ENCODE assay signal across 8 mouse cellular contexts in genomic region chr1:161035786-161036404, GRCm38 (mm10). TPM values are rescaled to one million over a fixed set of nuclear protein-coding genes. Genes with fewer than 3 reads are reported as not detected.
DNase-seq lines count a peak whose midpoint lies in the region; ATAC-seq lines count a peak whose summit lies in the region.

No protein-coding gene starts in this region.

- H3K4me2 ChIP-seq in heart, embryonic 13.5 days = peak overlapping the region; percentile 85
- peak overlapping the region; percentile 66 for H3K4me2 ChIP-seq in forebrain, embryonic 12.5 days
- H3K4me2 ChIP-seq in midbrain, embryonic 13.5 days (replicated peaks) = peak overlapping the region; percentile 71

- H3K27ac ChIP-seq in heart, embryonic 13.5 days (replicated peaks) = peak overlapping the region; percentile 94
- H3K27ac ChIP-seq in forebrain, embryonic 12.5 days = peak overlapping the region; percentile 88
- peak overlapping the region; percentile 90 for H3K27ac ChIP-seq in midbrain, embryonic 13.5 days

- H3K9me3 ChIP-seq in heart, embryonic 13.5 days = no peaks in the 10 kb centered on the region
- no peaks in the 10 kb centered on the region for H3K9me3 ChIP-seq in forebrain, embryonic 12.5 days
- H3K9me3 ChIP-seq in midbrain, embryonic 13.5 days = no peaks in the 10 kb centered on the region

- DNase-seq in heart, postnatal 25 days (ENCODE audit: low spot score) = no peak
- DNase-seq in adipocyte (ENCODE audit: low spot score) = peak; percentile 24
- peak; percentile 18 for DNase-seq in kidney, postnatal 14 days
- DNase-seq in adrenal gland, postnatal 36 days = no peak
- no peak for DNase-seq in adrenal gland, postnatal 25 days

- intact Hi-C loops in heart, postnatal 25 days (cut with DNase I) = loop anchor here (2.0 kb wide), 2 partner anchors 35 to 129 kb away; partner anchors contain the start of genes Cenpl, Dars2 and Rc3h1

- ATAC-seq in heart, embryonic 13.5 days (ENCODE audit: extremely low read depth, insufficient number of reproducible peaks, low FRiP score, low TSS enrichment) = no peak
- ATAC-seq in forebrain, embryonic 12.5 days (ENCODE audit: low FRiP score) = no peak
- no peak for ATAC-seq in midbrain, embryonic 13.5 days

- peaks cover 60% of the 10 kb centered on the region for H3K36me3 ChIP-seq in heart, embryonic 13.5 days
- peaks cover 56% of the 10 kb centered on the region for H3K36me3 ChIP-seq in forebrain, embryonic 12.5 days (replicated peaks)
- H3K36me3 ChIP-seq in midbrain, embryonic 13.5 days = peaks cover 50% of the 10 kb centered on the region

- H3K27me3 ChIP-seq in heart, embryonic 13.5 days (replicated peaks) = no peaks in the 10 kb centered on the region
- no peaks in the 10 kb centered on the region for H3K27me3 ChIP-seq in forebrain, embryonic 12.5 days
- no peaks in the 10 kb centered on the region for H3K27me3 ChIP-seq in midbrain, embryonic 13.5 days

- H3K4me3 ChIP-seq in heart, embryonic 13.5 days = peak overlapping the region; percentile 75
- H3K4me3 ChIP-seq in forebrain, embryonic 12.5 days (replicated peaks) = peak overlapping the region; percentile 74
- peak overlapping the region; percentile 88 for H3K4me3 ChIP-seq in midbrain, embryonic 13.5 days (replicated peaks)

- H3K4me1 ChIP-seq in heart, embryonic 13.5 days = peaks cover 29% of the 10 kb centered on the region
- H3K4me1 ChIP-seq in forebrain, embryonic 12.5 days = peaks cover 40% of the 10 kb centered on the region
- H3K4me1 ChIP-seq in midbrain, embryonic 13.5 days (replicated peaks) = peaks cover 43% of the 10 kb centered on the region

- 1% methylated on average over 6 of the region's 6 CpGs for WGBS in heart, embryonic 13.5 days
- WGBS in forebrain, embryonic 12.5 days = under 1% methylated on average over 6 of the region's 6 CpGs
- 0% methylated on average over 6 of the region's 6 CpGs for WGBS in midbrain, embryonic 13.5 days

- H3K9ac ChIP-seq in heart, embryonic 13.5 days = peak overlapping the region; percentile 92
- H3K9ac ChIP-seq in forebrain, embryonic 12.5 days = peak overlapping the region; percentile 90
- H3K9ac ChIP-seq in midbrain, embryonic 13.5 days (replicated peaks) = peak overlapping the region; percentile 96

RNA-seq across cellular contexts. Expression of gene Zbtb37, which starts 1.2 kb away (rescaled TPM):
- polyA plus RNA-seq in heart, embryonic 13.5 days (2015; fragmentation: Nextera tagmentation; extraction: Ambion mirVana) = 6.3 TPM in 2 replicates
- total RNA-seq in heart, postnatal 25 days (2021) = 10 to 100 TPM; 10.3 to 12.0 TPM
- 9.9 TPM in 2 replicates for polyA plus RNA-seq in forebrain, embryonic 12.5 days (2016; fragmentation: Nextera tagmentation; extraction: Ambion mirVana)
- polyA plus RNA-seq in midbrain, embryonic 13.5 days (2015; fragmentation: Nextera tagmentation; extraction: Ambion mirVana) = 13.6 and 14.1 TPM in 2 replicates
- total RNA-seq in adrenal gland, postnatal 36 days (2021) = 10 to 100 TPM; 13.4 to 19.1 TPM
- total RNA-seq in adrenal gland, postnatal 25 days (2021) = 13.8 and 27.0 TPM in 2 replicates

RNA-seq across cellular contexts. Expression of gene Dars2, which starts 34.6 kb away (rescaled TPM):
- polyA plus RNA-seq in heart, embryonic 13.5 days (2015; fragmentation: Nextera tagmentation; extraction: Ambion mirVana) = 29.3 and 31.0 TPM in 2 replicates
- 10 to 100 TPM; 22.1 to 22.3 TPM for total RNA-seq in heart, postnatal 25 days (2021)
- 49.0 and 49.3 TPM in 2 replicates for polyA plus RNA-seq in forebrain, embryonic 12.5 days (2016; fragmentation: Nextera tagmentation; extraction: Ambion mirVana)
- polyA plus RNA-seq in midbrain, embryonic 13.5 days (2015; fragmentation: Nextera tagmentation; extraction: Ambion mirVana) = 29.5 and 31.5 TPM in 2 replicates
- 10 to 100 TPM; 27.2 to 34.2 TPM for total RNA-seq in adrenal gland, postnatal 36 days (2021)
- 33.6 and 35.1 TPM in 2 replicates for total RNA-seq in adrenal gland, postnatal 25 days (2021)

RNA-seq across cellular contexts. Expression of gene Cenpl, which starts 34.6 kb away (rescaled TPM):
- 19.7 and 21.6 TPM in 2 replicates for polyA plus RNA-seq in heart, embryonic 13.5 days (2015; fragmentation: Nextera tagmentation; extraction: Ambion mirVana)
- 1 to 10 TPM in 1 of 2 experiments, under 1 TPM in 1; 0.94 to 1.1 TPM for total RNA-seq in heart, postnatal 25 days (2021)
- 38.3 and 39.7 TPM in 2 replicates for polyA plus RNA-seq in forebrain, embryonic 12.5 days (2016; fragmentation: Nextera tagmentation; extraction: Ambion mirVana)
- 19.1 and 22.1 TPM in 2 replicates for polyA plus RNA-seq in midbrain, embryonic 13.5 days (2015; fragmentation: Nextera tagmentation; extraction: Ambion mirVana)
- total RNA-seq in adrenal gland, postnatal 36 days (2021) = 1 to 10 TPM; 2.8 to 3.8 TPM
- total RNA-seq in adrenal gland, postnatal 25 days (2021) = 4.3 and 5.2 TPM in 2 replicates

RNA-seq across cellular contexts. Expression of gene Serpinc1, which starts 57.5 kb away (rescaled TPM):
- polyA plus RNA-seq in heart, embryonic 13.5 days (2015; fragmentation: Nextera tagmentation; extraction: Ambion mirVana) = 1.7 and 10.7 TPM in 2 replicates
- total RNA-seq in heart, postnatal 25 days (2021) = under 1 TPM; 0.26 to 0.34 TPM
- polyA plus RNA-seq in forebrain, embryonic 12.5 days (2016; fragmentation: Nextera tagmentation; extraction: Ambion mirVana) = 2.4 and 2.8 TPM in 2 replicates
- polyA plus RNA-seq in midbrain, embryonic 13.5 days (2015; fragmentation: Nextera tagmentation; extraction: Ambion mirVana) = 3.8 and 4.1 TPM in 2 replicates
- total RNA-seq in adrenal gland, postnatal 36 days (2021) = 1 to 10 TPM in 1 of 2 experiments, under 1 TPM in 1; 0.36 to 1.8 TPM
- total RNA-seq in adrenal gland, postnatal 25 days (2021) = 1.2 and 32.6 TPM in 2 replicates

Comparison
In these comparisons a context has a peak if more than half of its experiments do, and no peak if none do; other contexts are left out.
1. DNase-seq: peak in adipocyte (single experiment) and kidney, postnatal 14 days (single experiment); none in heart, postnatal 25 days (single experiment), adrenal gland, postnatal 36 days (0 of 2) and adrenal gland, postnatal 25 days (single experiment).
2. Peak in every context shown above with its lines, with median percentiles within 50 percentile points of each other: H3K27ac ChIP-seq, H3K4me2 ChIP-seq, H3K4me3 ChIP-seq and H3K9ac ChIP-seq.